Mouse (Mus musculus) bone marrow, adult 2 months (tissue): ENCODE measurements at regions not wholly inside any gene's neighbourhood (a gene's known extent, or its start where the extent isn't known, plus 50 kb on each side); places are given as distances from the start of the nearest gene placed in this dataset.

Source experiments
- CTCF ChIP-seq: fragments of 200-500 bp; IDR thresholded peaks from 2 replicates; pipeline ENCODE4 v1.5.1; 2011; ENCODE audit warnings: low read length, control low read depth; ENCODE audit not compliant: control insufficient read depth, insufficient read depth
- POLR2A ChIP-seq: fragments of 200-500 bp; IDR thresholded peaks from 2 replicates; pipeline ENCODE4 v1.6.1; 2011; ENCODE audit warnings: low read depth, mild to moderate bottlenecking, control low read depth, low read length, borderline replicate concordance; ENCODE audit not compliant: control insufficient read depth

DNA sequence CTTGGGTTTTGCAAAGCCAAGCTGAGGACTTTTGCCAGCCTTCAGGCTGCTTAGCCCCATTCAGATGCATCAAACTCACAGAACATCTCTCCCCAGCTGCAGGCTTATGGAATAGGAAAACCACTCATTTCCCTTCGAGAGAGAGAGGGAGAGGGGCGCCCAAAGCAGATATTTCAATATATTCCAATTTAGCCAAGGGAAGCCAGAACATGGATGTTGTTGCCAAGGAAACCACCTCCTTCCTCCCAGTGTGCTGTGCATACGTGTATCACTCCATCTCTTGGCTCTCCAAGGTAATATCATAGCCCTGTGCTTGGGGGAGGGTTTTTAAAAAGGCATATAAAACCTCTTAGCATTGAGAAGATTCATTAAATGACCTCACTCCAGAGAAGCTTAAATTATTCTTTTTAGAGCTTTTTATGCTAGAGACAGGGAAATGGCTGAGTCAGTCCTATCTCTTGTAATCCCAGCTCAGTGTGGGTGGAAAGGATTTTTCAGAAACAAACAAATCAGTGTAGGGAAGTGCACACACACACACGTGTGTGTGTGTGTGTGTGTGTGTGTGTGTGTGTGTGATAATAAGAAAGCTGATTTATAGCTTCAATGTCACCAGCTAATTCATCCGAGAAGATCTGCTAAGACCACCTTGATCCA, 245.1 kb downstream of the Rps24 start:
- TF ChIP-seq CTCF, result no peak
- TF ChIP-seq POLR2A, result no peak
